Mouse (Mus musculus) neural tube, embryonic 12.5 days (tissue): ENCODE data around the gene Hpd. TPM values are rescaled to one million over a fixed set of nuclear protein-coding genes. Genes with fewer than 3 reads are reported as not detected.
A peak's percentile ranks its signal among the peaks of the same experiment; 100 is the strongest.
"Not testable (repeated sequence)": the region's sequence is repeated elsewhere in the genome, so short reads cannot be mapped to it uniquely, and the experiment has no call there.

ENCODE experiments used
- ATAC-seq: fragments of 200-750 bp; cut with Nextera tagmentation; 2 replicates; pipeline ENCODE4 v1.8.0; 2017; ENCODE audit warnings: low read depth, mild to moderate bottlenecking, moderate TSS enrichment, moderate library complexity; ENCODE audit not compliant: low FRiP score
- H3K27ac ChIP-seq: fragments of 300-500 bp; sonication (generic); 2 replicates; pipeline ENCODE4 v1.5.1; 2016
- H3K27me3 ChIP-seq: fragments of 300-500 bp; sonication (generic); replicated peaks from 2 replicates; pipeline ENCODE4 v1.6.1; 2016; ENCODE audit warnings: mild to moderate bottlenecking
- H3K36me3 ChIP-seq: fragments of 300-500 bp; sonication (generic); 2 replicates; pipeline ENCODE4 v1.6.1; 2016; ENCODE audit warnings: mild to moderate bottlenecking
- H3K4me1 ChIP-seq: fragments of 300-500 bp; sonication (generic); 2 replicates; pipeline ENCODE4 v1.6.1; 2016
- H3K4me2 ChIP-seq: fragments of 300-500 bp; sonication (generic); replicated peaks from 2 replicates; pipeline ENCODE4 v1.6.1; 2016; ENCODE audit warnings: mild to moderate bottlenecking
- H3K4me3 ChIP-seq: fragments of 300-500 bp; sonication (generic); 2 replicates; pipeline ENCODE4 v1.5.1; 2016
- H3K9ac ChIP-seq: fragments of 300-500 bp; sonication (generic); 2 replicates; pipeline ENCODE4 v1.6.1; 2016; ENCODE audit warnings: mild to moderate bottlenecking
- H3K9me3 ChIP-seq: fragments of 300-500 bp; sonication (generic); 2 replicates; pipeline ENCODE4 v1.6.1; 2016; ENCODE audit warnings: mild to moderate bottlenecking
- WGBS: fragments of 180-500 bp; shearing (Covaris S2); methylation state at CpG from one replicate; pipeline ENCODE4 v1.1.7; 2016; 5-methylcytosine and 5-hydroxymethylcytosine counted together
- polyA plus RNA-seq: library from polyadenylated mRNA; unstranded; fragments of >200 nt; fragmentation: Nextera tagmentation; extraction: Ambion mirVana; gene quantifications from 2 replicates; pipeline ENCODE4 v1.2.1, GENCODE M21; 2016

Hpd gene
- polyA plus RNA-seq: not detected in 2 replicates

DNA sequence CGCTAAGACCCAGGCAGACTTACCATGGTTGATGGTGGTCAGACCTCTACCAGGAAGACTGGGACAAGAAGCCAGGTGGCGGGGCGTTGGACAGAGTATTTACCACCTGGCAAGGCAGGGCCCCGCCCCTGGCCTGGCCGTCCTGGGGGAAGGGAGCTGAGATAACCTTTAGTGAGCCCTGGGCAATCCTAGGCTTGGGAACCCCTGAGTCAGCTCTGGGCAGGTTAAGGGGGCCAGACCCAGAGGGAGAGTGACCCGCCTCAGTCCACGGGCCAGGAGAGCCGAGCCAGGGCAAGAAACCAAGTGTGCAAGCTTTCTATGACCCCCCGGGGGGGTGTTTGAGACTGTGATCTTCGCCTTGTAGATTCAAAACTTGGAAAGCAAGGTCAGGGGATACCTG, at the start of gene Hpd:
TSS of gene Hpd (minus strand) at position 77 of the 400 bp plus-strand sequence.
- no peak within 1 kb of the TSS for H3K9ac ChIP-seq
- H3K36me3 ChIP-seq: no peaks in the 10 kb centered on the region
- H3K4me2 ChIP-seq: no peak within 1 kb of the TSS
- H3K4me1 ChIP-seq: no peaks in the 10 kb centered on the region
- no peak within 1 kb of the TSS for H3K27ac ChIP-seq
- no peaks in the 10 kb centered on the region for H3K27me3 ChIP-seq
- ATAC-seq: no peak
- no peak within 1 kb of the TSS for H3K4me3 ChIP-seq
- WGBS: 83% methylated on average over 10 of the region's 10 CpGs
- H3K9me3 ChIP-seq: no peaks in the 10 kb centered on the region

DNA sequence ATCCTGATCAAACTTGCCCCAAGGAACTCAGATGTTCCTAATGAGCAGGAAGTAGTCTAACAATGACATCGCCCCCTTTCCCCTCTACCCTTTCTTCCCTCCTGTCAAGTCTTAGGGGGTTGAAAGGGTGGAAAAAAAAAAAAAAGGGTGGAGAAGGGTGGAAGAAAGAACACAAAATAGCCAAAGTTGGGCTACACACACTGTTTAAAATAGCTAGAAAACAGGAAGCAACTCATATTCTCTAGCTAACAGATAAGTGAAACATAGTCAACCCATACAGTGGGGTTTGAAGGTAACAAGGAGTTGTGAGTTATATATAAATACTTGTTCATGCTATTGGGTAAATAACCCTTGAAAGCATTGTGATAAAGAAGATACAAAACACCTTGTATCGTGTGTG, 49.7 kb upstream of the Hpd start:
- Histone ChIP-seq H3K4me1 (peaks cover 9% of the 10 kb centered on the region; the same call in 1 of the 2 replicates), H3K9me3 (no peaks in the 10 kb centered on the region), H3K36me3 (peaks cover 4% of the 10 kb centered on the region; the same call in 1 of the 2 replicates), H3K27ac (no peak overlapping the region), H3K9ac (no peak overlapping the region), H3K4me3 (no peak overlapping the region), H3K27me3 (no peaks in the 10 kb centered on the region), H3K4me2 (no peak overlapping the region)
- WGBS: 97% methylated on average over 2 of the region's 2 CpGs
- ATAC-seq: no peak

DNA sequence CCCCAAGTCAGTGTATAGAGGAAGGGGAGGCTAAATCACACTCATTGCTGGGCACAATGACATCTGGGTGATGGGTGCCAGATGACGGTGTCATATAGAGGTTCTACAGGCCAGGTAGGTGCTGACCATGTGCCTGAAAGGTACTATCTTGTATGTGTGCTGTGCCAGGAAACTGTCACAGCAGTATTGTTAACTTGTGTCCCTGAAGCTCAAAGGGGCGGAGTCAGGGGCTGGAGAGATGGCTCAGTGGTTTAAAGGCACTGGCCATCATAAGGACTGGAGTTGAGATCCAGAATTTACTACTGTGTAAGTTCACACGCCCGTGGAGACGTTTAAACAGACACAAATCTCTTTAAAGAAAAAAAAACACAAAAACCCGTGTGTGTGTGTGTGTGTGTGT, 46.8 kb upstream of the Hpd start:
- 88% methylated on average over 6 of the region's 6 CpGs for WGBS
- Histone ChIP-seq H3K4me3 (no peak overlapping the region), H3K27me3 (no peaks in the 10 kb centered on the region), H3K36me3 (no peaks in the 10 kb centered on the region), H3K4me1 (peaks cover 9% of the 10 kb centered on the region; the same call in 1 of the 2 replicates), H3K9ac (peak overlapping the region; percentile 17; the same call in 1 of the 2 replicates), H3K4me2 (peak overlapping the region; percentile 68), H3K27ac (no peak overlapping the region), H3K9me3 (no peaks in the 10 kb centered on the region)
- no peak for ATAC-seq

DNA sequence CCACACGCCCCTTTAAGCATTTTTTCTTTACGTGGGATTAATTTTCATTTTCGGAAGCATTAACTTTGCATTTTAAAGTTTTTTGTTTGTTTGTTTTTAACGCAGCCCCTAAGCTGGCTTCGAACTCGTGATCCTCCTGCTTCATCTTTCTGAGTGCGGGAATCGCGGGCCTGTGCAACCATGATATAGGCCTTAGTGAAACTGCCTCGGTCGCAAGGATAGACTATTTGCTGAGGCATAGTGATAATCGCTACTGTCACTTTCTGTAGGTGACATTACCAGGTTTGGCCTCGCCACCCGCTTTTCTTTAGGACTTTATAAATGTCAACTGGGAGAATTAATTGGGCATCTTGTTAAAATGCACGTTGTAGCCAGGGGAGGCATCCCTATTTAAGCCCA, 46.0 kb upstream of the Hpd start:
- no peaks in the 10 kb centered on the region for H3K27me3 ChIP-seq
- H3K9ac ChIP-seq: peak overlapping the region; percentile 77
- H3K36me3 ChIP-seq: no peaks in the 10 kb centered on the region
- no peaks in the 10 kb centered on the region for H3K9me3 ChIP-seq
- WGBS: 6% methylated on average over 15 of the region's 15 CpGs
- no peak for ATAC-seq
- peak overlapping the region; percentile 68 for H3K4me2 ChIP-seq
- peak overlapping the region; percentile 74 for H3K4me3 ChIP-seq
- no peak overlapping the region for H3K27ac ChIP-seq
- H3K4me1 ChIP-seq: peaks cover 9% of the 10 kb centered on the region; the same call in 1 of the 2 replicates

DNA sequence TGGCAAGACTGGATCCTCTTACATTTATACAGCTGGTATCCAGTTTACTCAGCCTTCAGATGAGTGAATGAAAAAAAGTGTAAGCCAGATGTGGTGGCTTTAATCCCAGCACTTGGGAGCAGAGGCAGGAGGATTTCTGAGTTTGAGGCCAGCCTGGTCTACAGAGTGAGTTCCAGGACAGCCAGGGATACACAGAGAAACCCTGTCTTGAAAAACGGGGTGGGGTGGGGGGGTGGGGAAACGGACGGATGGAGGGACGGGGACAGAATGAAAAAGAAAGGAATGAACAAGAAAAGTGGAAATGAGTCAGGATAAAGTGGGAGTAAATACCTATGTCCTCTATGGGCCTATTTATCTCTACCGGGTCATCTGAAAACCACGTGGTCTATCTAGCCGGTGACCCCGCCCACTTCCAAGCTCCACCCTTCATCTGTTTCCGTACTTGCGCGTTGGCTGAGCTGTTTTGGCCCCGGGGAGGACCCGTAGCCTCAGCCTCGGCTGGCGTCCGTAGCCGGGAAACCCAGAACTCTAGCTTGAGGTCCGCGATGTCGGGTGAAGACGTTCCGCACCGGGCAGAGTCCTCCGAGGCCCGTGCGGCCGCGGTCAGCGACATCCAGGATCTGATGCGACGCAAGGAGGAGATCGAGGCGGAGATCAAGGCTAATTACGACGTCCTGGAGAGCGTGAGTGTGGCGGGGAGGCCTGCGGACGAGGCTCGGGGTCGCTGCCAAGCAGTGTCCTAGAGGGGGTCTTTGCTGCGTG, 45.4 kb upstream of the Hpd start:
- Histone ChIP-seq H3K4me1 (peaks cover 9% of the 10 kb centered on the region; the same call in 1 of the 2 replicates), H3K4me2 (peak overlapping the region; percentile 68), H3K27me3 (no peaks in the 10 kb centered on the region), H3K9ac (peak overlapping the region; percentile 77), H3K4me3 (peak overlapping the region; percentile 74), H3K9me3 (no peaks in the 10 kb centered on the region), H3K36me3 (no peaks in the 10 kb centered on the region), H3K27ac (no peak overlapping the region)
- ATAC-seq: peak; percentile 82; the same call in 1 of the 2 replicates
- WGBS: 4% methylated on average over 42 of the region's 42 CpGs

DNA sequence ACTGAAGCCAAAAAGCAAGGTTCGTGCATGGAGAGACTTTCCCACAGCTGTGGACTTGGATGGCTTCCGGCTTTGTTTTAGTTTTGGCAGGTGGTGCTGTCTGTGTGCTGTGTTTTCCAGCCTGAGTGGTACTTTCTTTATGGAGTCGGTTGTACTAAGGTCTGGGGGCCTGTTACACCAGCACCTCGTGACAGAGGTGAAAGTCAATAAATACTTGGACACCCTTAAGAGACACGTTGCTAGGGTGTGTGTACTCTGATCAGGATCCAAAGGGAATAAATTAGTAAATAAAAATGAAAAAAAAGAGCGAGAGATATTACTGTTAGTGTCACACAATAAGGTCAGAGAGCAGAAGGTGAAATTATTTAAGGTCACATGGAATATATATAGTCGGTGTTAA, 44.3 kb upstream of the Hpd start:
- Histone ChIP-seq H3K4me2 (no peak overlapping the region), H3K36me3 (no peaks in the 10 kb centered on the region), H3K4me1 (peaks cover 9% of the 10 kb centered on the region; the same call in 1 of the 2 replicates), H3K27ac (no peak overlapping the region), H3K4me3 (no peak overlapping the region), H3K9ac (no peak overlapping the region), H3K27me3 (no peaks in the 10 kb centered on the region), H3K9me3 (no peaks in the 10 kb centered on the region)
- 90% methylated on average over 7 of the region's 7 CpGs for WGBS
- no peak for ATAC-seq

DNA sequence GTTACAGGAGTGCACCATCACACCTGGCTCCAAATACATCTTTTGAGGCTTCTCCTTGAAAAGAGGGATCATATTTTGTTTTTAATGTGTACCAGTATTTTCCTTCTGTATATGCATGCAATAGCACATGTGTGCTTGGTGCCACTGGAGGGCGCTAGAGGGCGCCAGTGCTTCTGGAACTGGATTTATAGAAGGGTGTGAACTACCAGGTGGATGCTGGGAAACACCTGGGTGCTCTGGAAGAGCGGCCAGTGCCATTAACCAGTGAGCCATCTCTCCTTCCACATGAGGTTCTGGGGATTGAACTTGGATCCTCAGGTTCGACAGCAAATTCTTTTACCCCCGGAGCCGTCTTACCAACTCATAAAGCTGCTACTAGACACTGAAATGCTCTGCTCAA, 41.3 kb upstream of the Hpd start:
- not testable (repeated sequence) for H3K9ac ChIP-seq, H3K4me1 ChIP-seq, H3K36me3 ChIP-seq, H3K4me3 ChIP-seq, H3K27me3 ChIP-seq, H3K4me2 ChIP-seq, ATAC-seq, H3K27ac ChIP-seq, H3K9me3 ChIP-seq
- 59% methylated on average over 6 of the region's 6 CpGs for WGBS

DNA sequence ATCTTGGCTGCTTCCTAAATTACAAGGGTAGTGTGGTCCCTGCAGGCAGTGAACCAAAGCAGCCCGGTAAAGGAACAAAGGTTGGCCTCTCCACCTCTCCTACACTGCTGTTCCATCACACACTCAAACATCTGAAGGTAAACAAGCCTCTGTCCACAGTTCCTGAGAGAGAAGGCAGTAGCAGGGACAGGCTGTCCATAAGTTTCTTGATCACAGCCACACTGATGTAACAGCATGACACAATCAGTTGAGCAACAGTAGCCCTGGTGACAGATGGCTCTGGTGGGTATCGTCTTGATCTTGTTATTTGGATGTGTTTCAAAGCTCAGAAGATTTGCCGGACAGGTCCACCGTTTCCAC, 40.5 kb upstream of the Hpd start:
- ATAC-seq: no peak
- Histone ChIP-seq H3K4me1 (no peaks in the 10 kb centered on the region), H3K27ac (no peak overlapping the region), H3K9me3 (0 out of 2 replicates have a peak, but pooled peaks cover 3% of the 10 kb centered on the region), H3K4me3 (no peak overlapping the region), H3K36me3 (no peaks in the 10 kb centered on the region), H3K9ac (no peak overlapping the region), H3K27me3 (no peaks in the 10 kb centered on the region), H3K4me2 (no peak overlapping the region)
- WGBS: 89% methylated on average over 4 of the region's 4 CpGs

DNA sequence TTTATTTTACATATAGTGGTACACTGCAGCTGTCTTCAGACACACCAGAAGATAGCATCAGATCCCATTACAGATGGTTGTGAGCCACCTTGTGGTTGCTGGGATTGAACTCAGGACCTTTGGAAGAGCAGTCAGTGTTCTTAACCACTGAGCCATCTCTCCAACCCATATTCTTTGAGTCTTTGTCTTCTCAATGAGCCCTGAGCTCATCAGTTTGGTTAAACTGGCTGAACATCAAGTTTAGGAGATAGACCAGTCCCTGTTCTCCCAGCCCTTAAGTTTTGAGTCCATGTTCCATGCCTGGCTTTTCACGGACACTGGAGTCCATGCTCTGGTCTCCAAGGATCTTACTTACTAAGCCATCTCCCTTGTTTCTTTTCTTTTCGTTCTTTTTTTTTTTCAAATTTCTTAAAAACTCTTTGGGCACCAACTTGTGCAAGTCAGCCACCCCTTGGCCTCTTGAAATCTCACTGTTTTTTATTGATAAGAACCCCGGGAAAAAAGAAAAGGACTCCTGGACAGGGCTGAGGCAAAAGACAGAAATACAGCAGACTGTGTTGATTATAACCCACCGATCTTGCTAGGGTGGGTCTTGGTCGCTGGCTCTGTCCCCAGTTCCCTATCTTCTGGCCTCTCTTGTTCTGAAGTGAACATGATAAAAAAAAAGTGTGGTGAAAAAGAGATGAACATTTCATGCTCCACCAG, 40.0 kb upstream of the Hpd start:
- H3K27me3 ChIP-seq, H3K4me1 ChIP-seq, H3K4me2 ChIP-seq, H3K36me3 ChIP-seq, H3K9me3 ChIP-seq, H3K27ac ChIP-seq, H3K9ac ChIP-seq, H3K4me3 ChIP-seq, ATAC-seq: not testable (repeated sequence)
- WGBS: 81% methylated on average over 4 of the region's 5 CpGs

DNA sequence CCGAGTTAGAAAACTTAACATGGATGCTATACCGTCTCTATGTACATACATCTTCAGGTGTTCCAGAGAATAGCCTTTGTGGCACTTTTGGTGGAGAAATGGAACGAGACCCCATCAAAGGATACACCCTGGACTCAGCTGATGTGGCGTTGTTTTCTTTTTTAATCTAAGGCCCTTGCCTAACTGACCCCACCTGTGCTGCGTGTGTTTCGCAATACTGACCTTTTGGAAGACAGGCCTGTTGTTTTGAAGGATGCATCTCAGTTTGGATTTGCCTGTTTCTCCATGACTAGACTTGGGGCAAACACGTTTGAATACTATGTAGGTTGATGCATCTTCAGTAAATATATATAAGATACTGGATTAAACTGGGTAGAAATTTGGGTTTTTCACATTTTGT, 21.1 kb upstream of the Hpd start:
- H3K9me3 ChIP-seq, H3K36me3 ChIP-seq, H3K4me3 ChIP-seq, H3K9ac ChIP-seq, H3K27me3 ChIP-seq, H3K27ac ChIP-seq, H3K4me1 ChIP-seq, H3K4me2 ChIP-seq, ATAC-seq: not testable (repeated sequence)
- 92% methylated on average over 7 of the region's 7 CpGs for WGBS

DNA sequence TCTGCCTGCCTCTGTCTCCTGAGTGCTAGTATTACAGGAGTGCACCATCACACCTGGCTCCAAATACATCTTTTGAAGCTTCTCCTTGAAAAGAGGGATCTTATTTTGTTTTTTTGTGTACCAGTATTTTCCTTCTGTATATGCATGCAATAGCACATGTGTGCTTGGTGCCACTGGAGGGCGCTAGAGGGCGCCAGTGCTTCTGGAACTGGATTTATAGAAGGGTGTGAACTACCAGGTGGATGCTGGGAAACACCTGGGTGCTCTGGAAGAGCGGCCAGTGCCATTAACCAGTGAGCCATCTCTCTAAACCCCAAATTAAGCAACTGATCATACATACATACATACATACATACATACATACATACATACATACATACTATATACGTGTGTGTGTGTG, 20.2 kb upstream of the Hpd start:
- not testable (repeated sequence) for H3K4me3 ChIP-seq, H3K9ac ChIP-seq, H3K36me3 ChIP-seq, H3K9me3 ChIP-seq, ATAC-seq, H3K4me2 ChIP-seq, H3K27me3 ChIP-seq, H3K27ac ChIP-seq, H3K4me1 ChIP-seq
- 44% methylated on average over 4 of the region's 4 CpGs for WGBS

DNA sequence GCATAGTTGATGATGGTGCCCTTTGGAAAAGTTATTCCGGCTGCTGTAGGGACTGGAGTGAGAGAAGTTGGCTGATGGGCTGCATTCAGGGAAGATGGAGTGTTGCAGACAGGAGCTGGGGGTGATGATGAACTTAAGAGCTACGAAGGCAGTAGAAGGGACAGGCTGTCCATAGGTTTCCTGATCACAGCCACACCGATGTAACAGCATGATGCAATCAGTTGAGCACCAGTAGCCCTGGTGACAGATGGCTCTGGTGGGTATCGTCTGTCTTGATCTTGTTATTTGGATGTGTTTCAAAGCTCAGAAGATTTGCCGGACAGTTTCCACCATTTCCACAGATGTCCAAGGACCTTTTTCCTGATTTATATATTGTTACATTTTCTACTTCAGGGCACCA, 19.5 kb upstream of the Hpd start:
- ATAC-seq: no peak
- H3K4me3 ChIP-seq: no peak overlapping the region
- H3K27ac ChIP-seq: no peak overlapping the region
- 86% methylated on average over 5 of the region's 5 CpGs for WGBS
- no peak overlapping the region for H3K9ac ChIP-seq
- no peaks in the 10 kb centered on the region for H3K9me3 ChIP-seq
- H3K4me2 ChIP-seq: no peak overlapping the region
- no peaks in the 10 kb centered on the region for H3K4me1 ChIP-seq
- no peaks in the 10 kb centered on the region for H3K36me3 ChIP-seq
- H3K27me3 ChIP-seq: no peaks in the 10 kb centered on the region
